Mouse (Mus musculus) adrenal gland, postnatal 25 days (tissue): Measurements from ENCODE around the gene Plac9a. TPM values are rescaled to one million over a fixed set of nuclear protein-coding genes. Genes with fewer than 3 reads are reported as not detected.
"Not testable (repeated sequence)": the region's sequence is repeated elsewhere in the genome, so short reads cannot be mapped to it uniquely, and the experiment has no call there.

Experiments
- DNase-seq: peaks from one replicate; pipeline ENCODE4 v3.0.0; 2021; ENCODE audit warnings: mixed read lengths
- long read RNA-seq: library from polyadenylated mRNA; stranded (forward); transcript quantifications from one replicate; pipeline ENCODE4 v2.0.0, GENCODE M21; 2021
- total RNA-seq: library from RNA; stranded (reverse); gene quantifications from 2 replicates; pipeline ENCODE4 v1.2.3, GENCODE M21; 2021

The Plac9a gene
- total RNA-seq = 1.3 and 2.8 TPM in 2 replicates
- long read RNA-seq, transcript Plac9a-201 (4 exons, 1,555 nt) = major isoform, 10 of 11 reads
- long read RNA-seq, partial matches to known transcripts = 0 of 11 reads
- long read RNA-seq, other reads (novel, unspliced or antisense) = 0 of 11 reads

DNA sequence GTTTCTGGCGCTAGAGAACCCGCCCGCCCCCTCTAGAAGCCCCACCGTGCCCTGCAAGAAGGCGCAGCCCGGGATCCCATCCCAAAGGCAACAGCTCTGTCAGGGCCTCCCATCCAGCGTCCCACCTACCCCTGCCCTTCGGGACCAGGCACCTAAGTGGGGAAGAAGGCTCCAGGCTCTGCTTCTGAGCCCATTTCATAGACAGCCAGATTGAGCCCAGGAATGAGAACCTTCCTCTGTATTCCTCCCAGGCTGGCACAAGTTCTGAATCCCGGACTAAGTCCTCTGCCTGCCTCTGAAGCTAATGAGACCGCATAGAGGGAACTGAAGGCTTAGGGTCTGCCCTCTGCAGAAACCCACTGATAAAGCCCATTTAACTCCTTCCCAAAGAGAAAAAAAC lies at the start of gene Plac9a:
TSS of gene Plac9a (minus strand) at position 101 of the 400 bp plus-strand sequence.
- DNase-seq = not testable (repeated sequence)

GRCm38 (mm10) chr14:25938004-25938403 lies 35.1 kb upstream of the Plac9a start, which contains the start of gene Cphx1:
TSS of gene Cphx1 (plus strand) at chr14:25938304.
- not testable (repeated sequence) for DNase-seq

DNA sequence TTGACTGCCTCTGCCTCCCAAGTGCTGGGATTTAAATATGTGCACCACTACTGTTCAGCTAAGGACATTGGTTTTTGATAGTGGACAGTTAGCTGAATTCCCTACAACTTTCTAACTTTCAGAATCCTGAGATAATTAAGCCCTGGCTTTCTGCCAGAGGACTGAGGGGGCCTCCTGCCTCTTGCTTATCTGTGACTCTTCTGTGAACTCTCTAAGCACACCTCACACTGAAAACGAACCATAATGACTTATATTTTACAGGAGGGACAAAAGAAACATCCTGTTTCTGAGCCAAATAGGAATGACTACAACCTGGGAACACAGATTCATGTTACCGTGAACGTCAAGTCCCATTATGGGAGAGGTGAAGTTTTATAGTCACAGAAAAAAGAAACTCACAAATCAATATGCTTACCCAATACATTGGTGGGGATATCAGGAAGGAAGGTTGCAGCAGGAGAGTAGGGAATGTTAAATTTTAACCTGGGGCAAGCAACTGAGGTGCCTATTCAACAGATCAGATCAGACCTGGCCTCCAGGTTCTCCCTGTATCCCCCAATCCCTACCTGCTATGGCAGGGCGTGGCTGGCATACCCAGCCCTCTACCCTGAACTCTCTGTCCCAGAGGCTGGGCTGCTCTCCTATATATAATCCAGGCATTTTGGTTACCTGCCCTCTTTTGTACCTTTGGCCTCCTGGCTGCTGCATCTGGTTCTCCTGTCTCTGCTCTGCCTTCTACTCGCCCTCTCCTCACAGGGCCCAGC lies 34.1 kb upstream of the Plac9a start:
- not testable (repeated sequence) for DNase-seq

DNA sequence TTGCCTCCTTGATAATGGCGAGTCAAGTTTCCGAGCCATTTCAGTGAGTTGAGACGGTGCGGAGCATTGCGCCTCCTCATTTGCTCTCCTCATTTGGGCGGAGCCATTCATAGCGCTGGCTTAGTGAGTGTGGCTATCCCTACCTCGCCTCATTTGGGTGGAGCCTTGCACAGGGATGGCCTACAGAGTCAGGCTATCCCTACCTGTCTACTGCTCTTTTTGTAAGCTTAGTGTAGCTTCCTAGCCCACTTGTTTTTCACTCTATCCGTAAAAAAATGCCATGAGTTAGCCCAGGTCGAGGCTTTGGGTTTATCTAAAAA lies 24.6 kb upstream of the Plac9a start, which contains the start of gene Tmem254a:
TSS of gene Tmem254a (minus strand) at position 111 of the 320 bp plus-strand sequence.
- not testable (repeated sequence) for DNase-seq

DNA sequence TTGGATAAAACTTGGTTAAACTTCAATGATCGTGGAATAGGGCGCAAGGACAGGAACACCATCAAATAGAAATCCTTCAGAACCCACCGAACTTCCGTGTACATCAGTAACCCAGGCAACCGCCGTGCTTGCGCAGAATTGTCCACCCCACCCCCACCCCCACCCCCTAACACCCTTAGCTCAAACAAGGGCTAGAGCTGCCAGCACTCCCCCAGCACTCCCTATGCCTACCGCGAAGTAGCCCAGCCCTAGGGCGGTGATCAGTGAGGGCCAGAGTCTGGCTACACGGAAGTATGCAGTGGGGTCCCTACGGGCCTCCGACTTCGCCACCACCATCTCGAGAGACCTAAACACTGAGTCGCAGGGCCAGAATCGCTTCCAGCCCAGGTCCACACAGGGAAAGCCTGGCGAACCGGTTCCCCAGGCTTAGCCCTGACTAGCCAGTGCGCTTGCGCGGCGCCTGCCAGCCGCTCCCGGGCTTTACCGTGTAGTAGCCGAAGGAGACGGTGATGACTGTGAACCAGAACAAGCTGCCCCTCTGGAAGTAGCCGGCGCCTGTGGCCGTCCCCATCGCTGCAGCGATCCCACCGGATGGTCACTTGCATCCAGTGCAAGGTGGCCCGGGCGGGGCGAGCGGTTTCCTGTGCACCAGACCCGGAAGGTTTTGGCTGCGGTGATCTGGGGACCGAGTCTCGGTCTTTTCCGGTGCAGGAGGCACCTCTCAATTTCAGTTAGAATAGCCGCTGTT lies 24.1 kb upstream of the Plac9a start:
- not testable (repeated sequence) for DNase-seq

DNA sequence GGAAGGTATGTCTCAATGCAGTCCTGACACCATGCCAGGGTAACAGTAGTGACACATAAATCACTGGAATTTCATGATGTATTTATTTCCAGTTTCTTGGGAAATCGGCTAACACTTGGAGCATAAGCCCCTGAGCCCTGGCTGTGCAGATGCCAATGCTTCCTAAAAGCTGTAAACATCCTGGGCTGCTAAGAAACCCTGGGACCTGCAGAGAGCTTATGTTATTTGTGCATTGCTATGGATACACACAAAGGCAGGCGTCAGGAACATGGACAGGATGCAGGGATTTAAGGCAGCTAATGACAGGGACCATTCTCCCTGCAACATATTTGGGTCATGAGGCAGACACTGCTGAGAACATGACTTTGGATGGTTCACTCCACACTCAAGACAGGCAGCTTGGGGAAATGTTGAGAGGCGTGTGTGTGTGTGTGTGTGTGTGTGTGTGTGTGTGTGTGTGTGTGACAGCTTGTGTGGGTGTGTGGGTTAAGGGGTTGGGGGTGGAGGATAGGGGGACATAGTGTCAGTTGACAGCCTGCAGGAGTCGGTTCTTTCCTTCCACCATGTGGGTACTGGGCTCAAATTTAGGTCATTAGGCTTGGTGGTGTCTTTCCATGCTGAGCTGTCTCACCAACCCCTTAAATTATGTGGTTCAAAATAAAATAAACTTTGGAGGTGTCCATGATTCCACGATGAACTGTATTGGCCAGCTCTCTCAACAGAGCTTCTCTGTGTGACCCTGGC lies 15.7 kb upstream of the Plac9a start:
- DNase-seq = not testable (repeated sequence)

- not testable (repeated sequence) for DNase-seq
Measured at GRCm38 (mm10) chr14:25908976-25909375, 6.1 kb upstream of the Plac9a start.

- DNase-seq = not testable (repeated sequence)
Measured at GRCm38 (mm10) chr14:25907272-25907671, 4.4 kb upstream of the Plac9a start.

- DNase-seq = not testable (repeated sequence)
Measured at GRCm38 (mm10) chr14:25905243-25905642, 2.3 kb upstream of the Plac9a start.

DNA sequence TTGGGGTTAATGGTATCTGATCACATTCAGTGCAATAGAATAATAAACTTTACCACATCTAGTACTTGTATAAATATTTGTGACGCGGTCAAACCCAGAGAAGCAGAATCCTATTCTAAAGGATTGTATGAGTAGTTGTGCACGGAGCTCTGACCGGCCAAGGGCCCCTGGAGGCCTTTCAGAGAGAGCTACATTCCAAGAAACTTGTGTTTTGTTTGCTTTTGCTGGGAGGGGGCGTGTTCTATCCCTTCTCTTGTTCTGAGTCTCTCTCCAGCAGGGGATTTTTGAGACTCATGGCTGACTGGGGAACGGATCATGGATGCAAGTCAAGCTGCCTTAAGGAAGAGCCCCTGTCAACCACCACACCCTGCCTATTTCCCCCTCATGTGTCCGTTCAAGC lies 7.2 kb downstream of the Plac9a start:
- not testable (repeated sequence) for DNase-seq

DNA sequence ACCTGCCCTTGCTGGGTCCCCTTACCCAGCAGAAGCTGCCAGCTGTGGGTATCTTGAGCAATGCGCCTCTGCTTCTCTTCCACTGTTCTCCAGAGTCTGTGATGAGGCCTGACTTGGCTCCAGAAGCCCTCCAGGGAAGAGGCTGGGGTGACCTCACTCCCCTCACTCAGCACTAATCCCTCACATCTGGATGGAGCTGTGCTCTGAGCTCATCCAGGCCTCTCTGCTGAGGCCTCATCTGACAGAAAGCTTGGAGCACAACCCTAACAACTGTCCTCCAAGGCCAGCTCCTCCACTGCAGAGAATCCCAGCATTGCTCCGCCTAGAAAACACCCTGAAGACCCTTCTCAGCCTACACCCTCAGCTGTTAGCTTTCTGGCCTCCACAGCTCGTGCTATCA lies 8.3 kb downstream of the Plac9a start:
- DNase-seq = not testable (repeated sequence)

GRCm38 (mm10) chr14:25885886-25886285 lies 17.0 kb downstream of the Plac9a start:
- DNase-seq = not testable (repeated sequence)

DNA sequence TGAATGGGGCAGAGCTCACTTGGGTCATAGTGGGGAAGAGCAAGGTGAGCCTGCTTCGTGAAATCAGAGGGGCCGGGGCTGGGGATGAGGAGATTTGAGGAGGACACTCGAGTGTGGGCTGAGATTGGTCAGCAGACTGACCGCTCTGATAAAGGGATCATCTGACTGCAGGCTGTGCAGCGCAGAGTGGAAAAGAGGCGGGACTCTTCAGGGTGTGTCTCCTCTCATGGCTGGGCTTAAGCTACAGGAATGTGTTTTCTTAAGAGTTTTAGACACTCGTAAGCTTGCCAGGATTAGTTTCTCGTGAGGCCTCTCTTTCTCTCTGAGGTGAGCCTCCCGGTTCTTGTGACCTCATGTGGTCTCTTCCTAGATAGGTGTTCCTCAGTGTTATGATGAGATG lies 21.1 kb downstream of the Plac9a start:
- not testable (repeated sequence) for DNase-seq

- DNase-seq = not testable (repeated sequence)
Measured at GRCm38 (mm10) chr14:25876640-25877039, 26.3 kb downstream of the Plac9a start.

DNA sequence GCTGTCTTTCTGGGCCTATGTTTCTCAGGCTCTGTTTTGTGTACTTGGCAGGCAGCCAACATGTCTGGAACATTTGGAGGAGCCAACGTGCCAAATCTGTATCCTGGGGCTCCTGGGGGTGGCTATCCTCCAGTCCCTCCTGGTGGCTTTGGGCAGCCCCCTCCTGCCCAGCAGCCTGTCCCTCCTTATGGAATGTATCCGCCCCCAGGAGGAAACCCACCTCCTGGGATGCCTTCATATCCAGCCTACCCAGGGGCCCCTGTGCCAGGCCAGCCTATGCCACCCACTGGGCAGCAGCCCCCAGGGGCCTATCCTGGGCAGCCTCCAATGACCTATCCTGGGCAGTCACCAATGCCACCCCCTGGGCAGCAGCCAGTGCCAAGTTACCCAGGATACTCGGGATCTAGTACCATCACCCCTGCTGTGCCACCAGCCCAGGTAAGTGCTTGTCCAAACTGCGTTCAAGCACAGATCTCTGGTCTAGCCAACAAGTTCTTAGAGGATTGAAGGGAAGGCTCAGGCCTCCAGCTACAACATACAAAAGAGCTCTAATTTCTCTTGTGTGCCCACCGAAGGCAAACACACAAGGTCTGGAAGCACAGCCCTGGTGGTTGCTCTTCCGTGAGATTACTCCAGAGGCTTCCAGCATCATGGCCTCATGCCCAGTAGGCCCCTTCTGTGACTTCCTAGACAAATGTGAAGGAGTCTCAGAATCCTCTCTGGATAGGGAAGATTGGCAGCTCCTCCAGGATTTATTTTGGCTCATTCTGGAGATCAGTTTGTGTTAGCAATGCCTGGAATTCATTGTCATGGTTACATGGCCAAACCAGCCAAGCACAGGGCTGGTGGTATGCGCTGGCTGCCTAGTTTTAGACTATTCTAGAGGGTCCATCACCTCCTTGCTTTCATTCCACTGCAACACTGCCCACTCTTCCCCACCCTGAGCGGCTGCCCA lies 30.2 kb downstream of the Plac9a start:
- DNase-seq = peak; percentile 18

DNA sequence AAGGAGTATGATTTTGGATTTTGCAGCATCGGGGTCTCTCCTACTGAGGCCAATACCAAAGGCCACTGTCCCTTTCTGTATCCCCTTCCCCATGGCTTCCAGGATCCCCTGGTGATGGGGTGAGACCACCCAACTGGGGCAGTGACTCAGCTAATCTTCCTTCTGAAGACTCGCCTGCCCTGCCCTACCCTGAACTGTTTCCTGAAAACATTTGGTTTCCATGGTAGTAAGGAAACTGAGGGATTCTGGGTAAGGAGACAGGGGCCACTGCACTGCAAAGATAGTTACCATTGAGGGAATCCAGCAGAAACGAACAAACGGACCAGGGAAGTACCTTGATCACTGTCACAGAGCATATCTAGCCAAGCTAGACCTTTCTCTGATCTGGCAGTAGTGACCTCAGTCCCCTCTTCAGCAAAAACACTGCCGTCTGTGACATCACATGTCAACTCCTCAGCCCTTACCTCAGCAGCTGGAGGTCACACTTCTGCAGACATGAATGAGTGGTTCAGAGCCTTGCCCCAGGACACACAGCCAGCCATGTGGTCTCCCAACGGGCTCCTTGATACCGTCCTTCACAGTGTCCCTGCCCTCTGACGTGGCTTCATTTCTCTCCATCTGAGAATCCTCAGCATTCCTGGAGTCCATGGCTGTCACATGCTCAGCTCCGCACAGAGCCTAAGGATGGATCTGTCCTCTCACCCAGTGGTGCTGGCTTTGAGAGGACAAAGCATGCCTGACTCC lies 33.6 kb downstream of the Plac9a start:
- DNase-seq = no peak

DNA sequence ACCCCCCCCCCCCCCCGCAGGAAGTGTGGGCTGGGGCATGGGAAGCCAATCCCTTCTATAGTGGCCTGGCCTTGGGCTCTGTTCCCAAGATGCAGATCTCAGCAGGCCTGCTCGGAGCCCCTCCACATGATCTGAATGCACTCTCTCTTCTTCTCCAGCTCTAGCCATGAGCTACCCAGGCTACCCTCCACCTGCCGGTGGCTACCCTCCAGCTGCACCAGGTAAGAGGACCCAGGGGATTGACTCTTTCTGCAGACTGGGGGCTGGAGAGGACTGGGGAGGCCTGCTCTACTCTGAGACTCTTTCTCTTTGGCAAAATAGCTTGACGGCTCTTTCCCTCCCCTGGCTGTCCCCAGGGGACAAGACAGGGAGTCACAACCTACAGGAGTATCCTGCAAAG lies 34.2 kb downstream of the Plac9a start:
- DNase-seq = no peak

GRCm38 (mm10) chr14:25867834-25868233 lies 35.1 kb downstream of the Plac9a start:
- no peak for DNase-seq

DNA sequence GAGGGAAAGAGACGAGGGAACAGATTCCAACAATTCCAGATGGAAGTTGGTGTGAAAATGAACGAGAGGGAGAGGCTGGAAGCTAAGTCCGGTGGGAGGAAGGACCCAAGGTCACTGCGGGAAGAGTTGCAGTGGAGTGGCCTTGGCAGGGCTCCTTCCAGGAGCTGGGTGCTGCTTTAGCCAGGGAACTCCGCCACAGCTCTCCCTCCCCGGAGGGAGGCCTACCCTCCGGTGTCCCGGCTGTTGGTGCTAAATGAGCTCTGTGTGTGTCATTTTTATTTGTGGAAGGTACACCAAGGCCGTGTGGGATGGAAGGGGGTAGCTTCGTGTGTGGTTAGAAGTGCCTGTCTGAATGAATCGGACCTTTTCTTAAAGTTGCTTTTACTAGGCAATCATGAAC lies 36.1 kb downstream of the Plac9a start:
- DNase-seq = peak; percentile 59

DNA sequence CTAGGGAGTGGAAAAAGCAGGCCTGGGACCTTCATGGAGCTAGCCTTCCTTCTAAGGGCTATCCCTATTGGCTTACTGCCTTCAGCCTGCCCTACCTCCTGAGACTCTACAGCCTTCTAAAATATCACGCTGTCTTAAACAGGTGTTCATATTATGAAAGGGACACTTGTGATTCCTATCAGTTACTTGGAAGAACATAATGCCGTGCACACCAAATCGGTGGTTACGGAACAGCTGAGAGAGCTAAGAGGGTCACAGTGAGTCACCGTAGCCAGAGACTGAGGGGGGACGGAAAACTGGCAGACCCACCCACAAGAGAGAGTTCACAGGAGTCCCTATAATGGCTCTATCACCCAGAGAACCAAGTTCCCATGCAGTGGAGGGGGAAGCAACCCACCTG lies 36.5 kb downstream of the Plac9a start:
- no peak for DNase-seq
